Mouse (Mus musculus) B cell, adult 2 months (primary cell): ENCODE data around the gene Mms19.
A peak's percentile ranks its signal among the peaks of the same experiment; 100 is the strongest.

Experiments used
- DNase-seq, 2 experiments: peaks; one replicate each; pipeline ENCODE4 v3.0.0; 2022

The Mms19 gene

DNA sequence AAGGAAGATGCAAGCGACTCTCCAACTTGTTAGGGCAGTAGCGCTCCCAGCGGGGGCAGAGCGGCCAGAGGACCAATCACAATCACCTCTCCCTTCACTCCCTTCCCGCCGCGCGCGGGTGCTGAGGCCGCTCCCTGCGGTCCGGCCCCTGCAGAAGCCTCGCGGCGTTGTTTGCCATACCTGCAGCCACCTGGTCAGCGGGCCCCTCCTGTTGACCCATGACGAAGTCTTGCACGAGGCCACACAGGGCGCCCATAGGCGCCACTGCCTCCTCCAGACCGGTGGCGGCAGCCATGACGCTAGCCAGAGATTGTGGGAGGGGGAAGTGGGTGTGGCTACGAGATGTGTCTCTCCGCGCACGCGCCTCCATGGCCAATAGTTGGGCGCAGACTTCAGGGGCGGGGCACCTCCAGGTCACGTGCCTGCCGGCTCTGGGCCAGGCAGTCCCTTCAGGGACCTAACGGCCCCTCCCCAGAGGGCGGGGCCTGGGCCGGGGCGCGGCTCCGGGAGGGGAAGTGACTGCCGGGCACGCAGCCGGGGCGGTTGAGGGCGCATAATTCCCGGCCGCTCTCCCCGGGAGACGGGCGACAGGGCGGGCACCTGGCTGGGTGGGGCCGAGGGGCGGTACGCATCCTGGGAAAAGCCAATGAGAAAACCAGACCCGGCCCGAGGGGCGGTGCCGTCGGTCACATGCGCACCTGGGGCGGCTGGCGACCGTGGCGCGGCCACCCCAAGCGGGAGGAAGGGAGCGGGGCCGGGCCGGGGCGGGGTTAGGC, at the start of gene Mms19:
Gene Mms19 (minus strand): TSS at position 339 of the 776 bp plus-strand sequence.
- DNase-seq: peak; percentile 99

DNA sequence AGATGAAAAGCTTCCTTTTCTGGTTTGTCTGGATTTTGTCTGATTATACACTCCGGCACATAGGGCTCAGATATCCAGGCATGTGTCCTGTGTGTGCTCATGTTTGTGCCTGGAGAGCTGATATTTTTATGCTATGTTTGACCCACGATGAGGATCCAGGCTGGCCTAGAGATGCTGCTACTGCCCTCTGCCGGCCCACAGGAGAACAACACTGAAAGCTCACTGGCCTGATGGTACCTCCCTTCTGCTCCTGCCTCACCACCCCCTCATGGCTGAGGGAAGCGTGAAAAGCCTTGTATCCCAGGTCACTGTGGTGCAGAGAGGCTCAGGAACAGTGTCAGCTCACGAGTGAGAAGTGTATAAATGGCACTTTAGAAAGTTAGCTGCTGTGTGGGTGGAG, 45.2 kb upstream of the Mms19 start:
- peak; percentile 77 to 79 for DNase-seq

GRCm38 (mm10) chr19:42022542-42022848, 41.5 kb upstream of the Mms19 start:
- no peak for DNase-seq

DNA sequence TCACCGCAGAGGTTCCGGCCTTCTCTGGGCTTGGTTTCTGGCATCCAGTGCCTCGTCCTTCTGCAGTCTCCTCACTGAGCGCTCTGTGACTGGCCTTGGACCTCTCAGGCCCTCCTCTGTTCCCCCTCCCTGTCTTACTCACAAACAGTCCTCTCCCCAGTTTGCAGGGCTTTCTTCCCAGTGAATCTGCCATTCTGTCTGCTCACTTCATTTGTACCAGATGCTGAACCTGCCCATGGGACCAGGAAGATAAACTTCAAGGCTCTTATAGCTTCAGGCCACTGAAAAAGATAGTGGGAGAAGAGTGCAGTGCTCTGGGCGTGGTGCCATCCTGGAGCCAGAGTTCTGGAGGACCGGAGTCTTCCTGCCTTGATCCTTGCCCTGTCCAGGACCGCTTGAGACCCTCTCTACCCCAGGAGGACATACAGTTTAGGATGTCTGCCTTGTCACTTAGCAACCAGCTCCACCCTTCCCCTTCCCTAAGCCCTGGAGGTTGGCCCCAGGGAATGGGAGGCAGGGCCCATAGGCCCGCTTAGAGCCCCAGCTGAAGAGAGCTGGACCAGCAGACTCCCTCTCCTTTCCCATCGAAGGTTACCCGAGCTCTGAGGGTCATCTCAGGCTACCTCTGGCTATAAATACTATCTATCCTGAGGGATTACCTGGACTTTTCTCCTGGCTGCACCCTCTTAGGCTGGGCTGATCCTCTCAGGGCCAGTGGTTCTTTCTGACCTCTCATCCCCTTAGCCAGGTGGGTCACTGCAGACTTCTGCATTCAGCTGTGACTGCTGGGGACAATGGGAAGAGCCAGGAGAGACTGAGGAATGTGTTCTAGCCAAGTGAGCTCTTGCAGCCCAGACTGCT, 41.0 kb upstream of the Mms19 start:
- DNase-seq: no peak

GRCm38 (mm10) chr19:42019011-42019522, 38.1 kb upstream of the Mms19 start:
- DNase-seq: no peak

DNA sequence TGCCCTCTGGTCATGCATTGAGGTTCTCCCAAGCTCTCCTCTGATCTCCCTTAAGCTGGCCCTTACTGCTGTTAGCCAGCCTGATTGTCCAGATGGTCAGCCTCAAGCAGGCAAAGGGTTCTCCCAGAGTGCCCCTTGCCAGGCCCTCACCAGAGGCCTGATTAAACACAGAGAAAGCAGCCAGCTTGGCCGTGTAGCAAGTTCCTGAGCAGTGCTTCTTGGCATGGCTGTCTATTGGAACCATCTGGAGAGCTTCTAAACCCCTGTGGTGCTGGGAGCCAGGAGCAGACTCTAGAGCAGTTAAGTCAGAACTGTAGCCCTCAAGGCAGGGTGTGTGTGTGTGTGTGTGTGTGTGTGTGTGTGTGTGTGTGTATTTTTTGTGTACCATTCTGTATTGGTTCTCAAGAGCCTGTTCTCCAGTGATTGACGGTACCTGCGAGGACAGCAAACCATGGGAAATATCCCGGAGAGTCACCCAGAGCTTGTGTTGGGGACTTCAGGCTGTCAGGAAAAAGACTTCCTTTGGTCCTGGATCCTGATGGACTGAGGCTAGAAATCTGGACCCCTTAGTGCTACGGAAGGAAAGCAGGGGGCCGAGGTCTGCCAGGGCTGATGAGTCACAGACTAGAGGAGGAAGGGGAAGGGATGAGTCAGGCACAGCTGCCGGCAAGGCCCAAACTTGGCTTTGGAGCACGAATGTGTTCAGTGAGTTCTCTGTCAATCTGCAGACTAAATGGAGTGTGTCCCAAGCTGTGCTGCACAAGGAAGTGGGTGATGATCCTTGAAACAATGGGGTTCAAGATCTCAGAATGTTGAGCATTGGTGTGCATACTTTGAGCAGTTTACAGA, 36.7 kb upstream of the Mms19 start:
- DNase-seq: no peak

- no peak for DNase-seq
Observed at GRCm38 (mm10) chr19:42016840-42017239, 35.9 kb upstream of the Mms19 start.

GRCm38 (mm10) chr19:42016251-42016650, 35.3 kb upstream of the Mms19 start:
- no peak for DNase-seq

DNA sequence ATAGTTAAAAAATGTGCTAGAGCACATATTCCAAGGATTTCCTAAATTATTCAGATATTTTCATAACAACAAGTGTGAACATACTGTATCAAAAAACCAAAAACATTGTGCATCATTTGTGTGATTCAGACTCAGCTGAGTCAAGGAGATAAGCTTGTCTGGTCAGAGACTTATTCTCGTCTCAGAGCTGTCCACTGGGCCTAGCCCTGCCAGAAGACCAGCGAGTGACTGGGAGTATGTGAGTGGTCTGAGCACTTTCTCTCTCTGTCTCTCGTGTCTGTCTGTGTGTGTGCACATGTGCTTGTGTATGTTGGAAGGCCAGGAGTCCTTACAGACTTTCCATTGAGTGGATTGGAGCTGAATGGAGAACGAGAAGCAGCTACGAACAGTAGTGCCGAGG, 34.0 kb upstream of the Mms19 start:
- no peak for DNase-seq

DNA sequence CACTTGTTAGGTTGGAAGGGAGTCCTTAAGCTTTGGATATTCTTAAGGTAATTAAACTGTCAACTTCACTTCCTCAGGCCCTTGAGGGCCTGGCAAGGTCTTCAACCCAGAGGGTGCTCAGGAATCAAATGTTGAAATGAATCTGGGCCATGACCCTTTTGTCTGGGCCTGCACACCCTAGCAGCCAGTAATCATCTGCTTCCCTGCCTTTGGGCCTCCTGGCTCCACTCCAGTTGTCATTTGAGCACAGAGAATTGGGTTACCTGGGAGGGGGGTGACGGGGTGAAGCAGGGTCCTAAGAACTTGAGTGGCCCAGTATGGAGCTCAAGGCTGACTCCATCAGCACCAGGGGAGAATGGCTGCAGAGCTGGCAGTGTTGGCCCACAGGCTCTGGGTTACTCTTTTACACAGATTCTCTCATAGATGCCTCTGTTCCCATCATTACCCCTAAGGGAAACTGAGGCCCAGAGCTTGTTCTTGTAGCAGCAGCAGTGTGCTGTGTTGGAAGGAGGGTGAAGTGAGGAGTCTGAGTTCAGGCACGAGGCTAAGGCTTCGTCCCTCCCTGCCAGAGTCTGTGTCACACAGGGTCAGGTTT, 33.4 kb upstream of the Mms19 start:
- no peak for DNase-seq

DNA sequence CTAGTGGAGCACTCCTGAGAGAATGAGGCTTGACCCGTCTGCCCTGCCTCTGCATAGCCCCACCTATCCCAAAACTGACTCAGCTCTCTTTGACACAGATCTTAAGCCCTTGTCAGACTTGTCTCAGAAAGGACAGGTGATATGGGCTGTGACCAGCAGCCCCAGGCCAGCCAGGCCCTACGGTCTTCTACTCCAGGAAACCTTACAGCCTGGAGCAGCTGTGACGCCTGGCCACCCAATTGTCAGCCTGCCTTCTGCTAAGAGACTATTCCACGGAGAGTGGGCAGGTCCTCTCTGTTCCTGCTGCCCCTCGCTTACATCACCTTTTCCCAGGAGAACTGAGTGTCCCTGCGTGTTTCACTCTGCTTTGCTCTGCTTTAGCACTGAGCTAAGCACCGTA, 30.2 kb upstream of the Mms19 start:
- no peak for DNase-seq

DNA sequence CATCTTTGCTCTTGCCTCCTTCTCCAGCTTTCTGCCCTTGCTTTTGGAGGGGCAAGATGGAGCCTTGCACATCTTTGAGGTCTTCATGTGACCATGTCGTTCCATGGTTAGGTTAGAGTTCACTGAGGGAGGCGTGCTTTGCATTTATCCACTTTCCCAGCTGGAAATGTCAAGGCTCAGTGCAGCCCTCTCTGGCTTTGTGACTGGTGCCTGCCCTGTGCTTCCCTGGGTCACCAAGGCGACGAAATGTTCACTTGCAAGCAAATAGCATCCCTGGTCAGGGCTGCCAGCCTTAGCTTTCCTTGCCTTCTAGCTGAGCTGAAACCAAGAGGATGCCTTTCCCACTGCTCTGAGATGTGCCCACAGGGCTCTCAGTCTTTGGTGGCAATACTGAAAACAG, 29.5 kb upstream of the Mms19 start:
- no peak for DNase-seq

DNA sequence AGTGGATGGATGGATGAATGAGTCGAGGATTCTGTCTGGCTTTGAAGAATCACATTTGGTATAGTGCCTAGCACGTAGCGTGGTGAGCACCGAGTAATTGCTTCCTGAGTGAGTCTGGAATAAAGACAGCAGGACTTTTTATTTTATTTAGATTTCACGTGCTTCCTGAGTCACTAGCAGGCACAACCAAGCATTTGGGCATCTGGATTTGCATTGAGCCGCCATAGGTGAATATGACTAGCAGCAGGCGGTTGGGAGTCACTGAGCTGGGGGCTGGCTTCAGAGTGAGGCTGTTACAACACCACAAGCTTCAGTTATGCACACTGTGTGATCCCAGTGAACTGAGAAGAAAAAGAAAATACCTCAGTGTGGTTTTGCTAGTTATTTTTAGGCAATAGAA, 28.1 kb upstream of the Mms19 start:
- no peak for DNase-seq

GRCm38 (mm10) chr19:42008586-42008985, 27.6 kb upstream of the Mms19 start:
- no peak for DNase-seq

DNA sequence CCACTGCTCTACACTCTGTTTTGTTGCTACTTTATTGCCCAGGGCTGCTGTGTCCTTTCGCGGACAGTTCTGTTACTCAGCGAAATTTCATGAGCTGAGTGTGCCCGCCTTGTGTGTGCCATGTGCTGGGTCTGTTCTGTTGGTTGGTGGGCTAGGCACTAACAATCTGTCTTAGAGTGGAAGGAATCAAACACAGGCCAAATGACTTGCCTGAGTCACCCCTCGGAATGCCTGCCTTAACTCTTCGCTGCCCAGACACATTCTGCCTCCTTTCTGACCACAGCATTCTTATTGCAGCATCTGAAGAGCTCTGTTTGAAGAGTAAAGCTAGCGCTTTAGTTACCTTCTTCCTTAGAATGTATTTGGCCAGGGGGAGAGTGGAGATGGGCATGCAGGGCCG, 25.6 kb upstream of the Mms19 start:
- no peak for DNase-seq

- DNase-seq: peak; percentile 4 to 14
Observed at GRCm38 (mm10) chr19:42005616-42006015, 24.7 kb upstream of the Mms19 start.

DNA sequence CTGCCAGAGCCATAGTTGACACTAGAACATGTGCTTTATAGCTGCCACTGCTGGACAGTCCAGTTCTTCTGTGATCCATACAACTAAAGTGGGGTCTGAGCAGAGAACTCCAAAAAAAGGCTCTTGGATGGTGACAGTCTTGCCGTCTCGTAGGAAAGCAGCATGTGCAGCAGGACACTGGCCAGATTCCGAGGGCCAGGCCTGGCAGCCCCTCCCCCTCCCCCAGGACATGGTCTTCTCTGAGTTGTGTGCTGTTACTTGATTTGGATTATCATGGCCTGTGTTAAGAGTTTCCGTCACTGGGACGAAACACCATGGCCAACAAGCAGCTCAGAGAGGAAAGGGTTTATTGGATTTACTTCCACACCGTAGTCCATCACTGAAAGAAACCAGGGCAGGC, 23.3 kb upstream of the Mms19 start:
- DNase-seq: no peak

DNA sequence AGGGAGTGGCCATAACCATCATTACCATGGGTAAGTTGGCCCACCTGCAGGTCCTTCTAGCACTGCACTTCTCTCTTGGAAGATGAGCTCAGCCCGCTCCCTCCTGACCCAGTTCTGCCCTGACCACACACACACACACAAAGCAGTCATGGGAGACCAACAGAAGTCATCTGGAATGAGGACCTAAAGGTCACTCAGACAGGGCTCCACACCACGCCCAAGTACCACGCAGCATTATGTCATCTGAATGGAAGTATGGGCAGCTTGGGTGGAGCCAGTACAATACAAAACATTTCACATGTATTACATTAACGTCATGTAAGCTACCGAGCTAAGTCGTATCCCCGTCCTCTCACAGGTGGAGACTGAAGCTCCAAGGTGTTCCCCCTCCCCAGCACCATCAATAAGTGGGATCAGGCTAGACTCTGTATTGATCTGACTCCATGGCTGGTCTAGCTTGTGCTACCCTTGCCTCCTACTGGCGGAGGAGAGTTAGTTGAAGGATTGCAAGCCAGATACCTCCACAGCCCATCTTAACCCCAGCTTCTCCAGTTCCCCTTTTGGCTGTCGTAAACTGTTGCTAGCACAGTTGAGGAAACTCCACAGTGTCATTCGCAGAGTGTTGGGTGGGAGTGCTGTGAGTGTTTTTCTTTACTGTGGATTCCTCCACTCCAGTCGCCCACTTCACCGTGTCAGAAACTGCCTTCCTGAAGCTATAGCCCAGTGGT, 20.5 kb upstream of the Mms19 start:
- no peak for DNase-seq

GRCm38 (mm10) chr19:42000446-42000958, 19.5 kb upstream of the Mms19 start:
- no peak for DNase-seq

GRCm38 (mm10) chr19:41999688-42000283, 18.8 kb upstream of the Mms19 start:
- no peak for DNase-seq

DNA sequence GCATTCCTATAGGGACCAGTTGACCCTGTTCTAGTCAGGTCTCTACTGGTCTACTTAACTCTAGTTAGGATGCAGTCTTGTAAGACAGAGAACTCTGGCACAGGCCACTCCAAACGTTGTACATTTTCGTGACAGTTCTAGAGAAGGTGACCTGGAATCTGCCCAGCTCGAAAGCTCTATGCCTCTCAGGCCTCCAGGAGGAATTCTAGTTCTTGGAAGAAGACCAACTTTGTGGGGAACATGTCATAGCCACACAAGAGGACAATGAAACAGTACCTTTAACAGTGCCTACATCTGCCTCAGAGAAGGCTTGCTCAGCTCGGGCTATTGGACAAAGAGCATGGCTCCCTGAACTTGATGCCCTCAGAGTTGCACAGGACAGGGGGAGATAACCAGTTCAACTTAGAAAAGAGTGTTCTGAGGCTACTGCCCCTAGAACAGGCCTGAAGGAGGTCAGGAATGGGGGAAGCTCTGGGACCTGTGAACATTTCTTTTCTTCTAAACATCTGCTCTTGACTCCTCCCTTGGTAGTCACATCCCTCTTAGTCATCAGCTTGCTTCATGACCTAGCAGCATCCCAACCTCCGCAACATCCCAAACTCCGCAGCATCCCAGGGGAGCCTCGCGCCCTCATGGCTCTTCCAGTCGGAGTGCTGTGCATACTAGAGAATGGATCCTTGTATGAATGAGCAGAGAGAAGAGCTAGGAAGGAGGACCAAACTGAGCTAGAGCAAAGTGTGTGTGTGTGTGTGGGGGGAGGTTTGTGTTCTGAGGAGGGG, 18.0 kb upstream of the Mms19 start:
- no peak for DNase-seq
